Mouse (Mus musculus) forebrain, embryonic 12.5 days (tissue): Measurements from ENCODE around the gene Il10rb. TPM values are rescaled to one million over a fixed set of nuclear protein-coding genes. Genes with fewer than 3 reads are reported as not detected.

Experiments used
- ATAC-seq: fragments of 200-750 bp; cut with Nextera tagmentation; 2 replicates; pipeline ENCODE4 v1.8.0; 2017; ENCODE audit warnings: moderate TSS enrichment; ENCODE audit not compliant: low FRiP score
- H3K27ac ChIP-seq: fragments of 300-500 bp; sonication (generic); 2 replicates; pipeline ENCODE4 v1.5.1; 2016; ENCODE audit warnings: mild to moderate bottlenecking
- H3K27me3 ChIP-seq: fragments of 300-500 bp; sonication (generic); 2 replicates; pipeline ENCODE4 v1.6.1; 2016; ENCODE audit warnings: mild to moderate bottlenecking
- H3K36me3 ChIP-seq: fragments of 300-500 bp; sonication (generic); replicated peaks from 2 replicates; pipeline ENCODE4 v1.6.1; 2016; ENCODE audit warnings: mild to moderate bottlenecking
- H3K4me1 ChIP-seq: fragments of 300-500 bp; sonication (generic); 2 replicates; pipeline ENCODE4 v1.6.1; 2016
- H3K4me2 ChIP-seq: fragments of 300-500 bp; sonication (generic); 2 replicates; pipeline ENCODE4 v1.6.1; 2016; ENCODE audit warnings: mild to moderate bottlenecking, moderate library complexity
- H3K4me3 ChIP-seq: fragments of 300-500 bp; sonication (generic); replicated peaks from 2 replicates; pipeline ENCODE4 v1.5.1; 2016; ENCODE audit warnings: mild to moderate bottlenecking
- H3K9ac ChIP-seq: fragments of 300-500 bp; sonication (generic); 2 replicates; pipeline ENCODE4 v1.6.1; 2016; ENCODE audit warnings: mild to moderate bottlenecking
- H3K9me3 ChIP-seq: fragments of 300-500 bp; sonication (generic); 2 replicates; pipeline ENCODE4 v1.6.1; 2016
- WGBS: fragments of 180-500 bp; shearing (Covaris S2); methylation state at CpG from one replicate; pipeline ENCODE4 v1.1.7; 2016; 5-methylcytosine and 5-hydroxymethylcytosine counted together
- polyA plus RNA-seq: library from polyadenylated mRNA; unstranded; fragments of >200 nt; fragmentation: Nextera tagmentation; extraction: Ambion mirVana; gene quantifications from 2 replicates; pipeline ENCODE4 v1.2.1, GENCODE M21; 2016

Il10rb gene
- polyA plus RNA-seq, 1 experiment from 2014 or later, result 6.3 TPM

DNA sequence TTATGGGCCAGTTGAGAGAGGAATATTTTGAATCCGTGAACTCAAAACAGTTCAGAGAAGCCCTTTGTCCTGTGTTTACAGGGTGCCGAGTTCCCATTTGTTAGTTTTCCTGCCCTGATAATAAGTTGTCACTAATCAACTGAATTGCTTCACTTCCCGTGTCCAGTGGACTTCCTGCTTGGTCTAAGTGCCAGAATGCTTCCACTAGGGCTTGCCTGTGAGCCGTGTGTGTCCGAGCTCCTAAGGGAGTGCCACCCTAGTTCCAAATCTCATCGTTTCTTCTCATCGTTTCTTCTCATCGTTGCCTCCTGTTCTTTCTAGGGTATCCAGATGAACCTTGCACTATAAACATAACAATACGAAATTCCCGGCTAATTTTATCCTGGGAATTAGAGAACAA lies 20.3 kb upstream of the Il10rb start:
- no peaks in the 10 kb centered on the region for H3K27me3 ChIP-seq
- no peak overlapping the region for H3K9ac ChIP-seq
- H3K4me2 ChIP-seq, result no peak overlapping the region
- peaks cover 42% of the 10 kb centered on the region for H3K36me3 ChIP-seq
- no peak for ATAC-seq
- 52% methylated on average over 10 of the region's 10 CpGs for WGBS
- H3K27ac ChIP-seq, result no peak overlapping the region
- peaks cover 6% of the 10 kb centered on the region; the same call in 1 of the 2 replicates for H3K4me1 ChIP-seq
- H3K4me3 ChIP-seq, result no peak overlapping the region
- H3K9me3 ChIP-seq, result no peaks in the 10 kb centered on the region; the same call in 1 of the 2 replicates

DNA sequence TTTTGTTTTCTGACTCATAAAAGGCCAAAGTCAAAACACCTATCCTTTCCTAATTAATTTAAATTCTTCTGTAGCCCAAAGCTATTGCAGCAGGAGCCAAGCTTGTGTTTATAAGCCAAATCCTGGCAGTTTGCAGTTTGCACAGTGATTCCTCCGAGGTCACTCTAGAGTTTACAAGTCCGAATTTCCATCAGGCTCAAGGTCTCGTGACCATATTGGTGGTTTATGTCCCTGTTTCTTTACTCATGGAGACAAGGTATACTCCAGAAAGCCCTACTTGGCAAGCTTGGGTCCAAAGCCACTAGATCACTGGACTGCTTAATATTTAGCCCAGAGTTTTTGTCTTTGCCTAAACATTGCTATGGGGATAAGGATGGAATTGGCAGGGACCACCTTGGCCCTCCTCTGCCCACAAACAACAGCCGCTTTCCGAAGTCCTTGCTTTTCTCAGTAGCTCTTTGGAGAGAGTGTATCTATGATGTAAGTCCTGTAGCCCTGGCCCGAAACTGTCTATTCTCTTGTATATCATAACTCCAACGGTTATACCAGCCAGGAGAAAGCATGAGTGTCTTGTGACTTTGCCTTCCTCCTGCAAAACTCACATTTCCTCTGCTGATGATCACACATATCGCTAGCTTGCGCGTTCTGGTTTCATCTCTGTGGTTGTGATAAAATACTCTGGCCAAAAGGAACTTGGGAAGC lies 19.4 kb upstream of the Il10rb start:
- Histone ChIP-seq H3K9ac (no peak overlapping the region), H3K27ac (no peak overlapping the region), H3K36me3 (peaks cover 42% of the 10 kb centered on the region), H3K4me3 (no peak overlapping the region), H3K4me1 (peaks cover 6% of the 10 kb centered on the region; the same call in 1 of the 2 replicates), H3K27me3 (no peaks in the 10 kb centered on the region), H3K9me3 (no peaks in the 10 kb centered on the region; the same call in 1 of the 2 replicates), H3K4me2 (no peak overlapping the region)
- no peak for ATAC-seq
- WGBS, result 92% methylated on average over 10 of the region's 10 CpGs

DNA sequence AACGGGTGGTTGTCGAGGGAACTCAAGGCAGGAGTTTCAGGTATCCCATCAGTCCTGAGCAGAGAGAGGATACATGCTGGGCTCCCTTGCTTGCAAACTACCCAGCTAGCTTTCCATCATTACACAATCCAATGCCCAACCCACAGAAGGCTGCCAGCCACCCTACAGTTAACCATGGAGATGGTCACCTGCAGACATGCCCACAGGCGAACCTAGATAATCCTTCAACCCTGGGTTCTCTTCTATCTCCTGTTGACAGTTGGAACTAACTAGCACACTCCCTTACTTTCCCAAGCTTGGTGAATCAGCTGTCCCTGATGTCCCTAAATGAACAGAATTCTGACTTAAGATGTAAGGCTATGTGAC lies 18.9 kb upstream of the Il10rb start:
- H3K9ac ChIP-seq, result no peak overlapping the region
- peaks cover 6% of the 10 kb centered on the region; the same call in 1 of the 2 replicates for H3K4me1 ChIP-seq
- H3K9me3 ChIP-seq, result no peaks in the 10 kb centered on the region; the same call in 1 of the 2 replicates
- H3K27ac ChIP-seq, result no peak overlapping the region
- 88% methylated on average over 3 of the region's 3 CpGs for WGBS
- peaks cover 47% of the 10 kb centered on the region for H3K36me3 ChIP-seq
- no peak for ATAC-seq
- no peak overlapping the region for H3K4me3 ChIP-seq
- no peaks in the 10 kb centered on the region for H3K27me3 ChIP-seq
- H3K4me2 ChIP-seq, result no peak overlapping the region

DNA sequence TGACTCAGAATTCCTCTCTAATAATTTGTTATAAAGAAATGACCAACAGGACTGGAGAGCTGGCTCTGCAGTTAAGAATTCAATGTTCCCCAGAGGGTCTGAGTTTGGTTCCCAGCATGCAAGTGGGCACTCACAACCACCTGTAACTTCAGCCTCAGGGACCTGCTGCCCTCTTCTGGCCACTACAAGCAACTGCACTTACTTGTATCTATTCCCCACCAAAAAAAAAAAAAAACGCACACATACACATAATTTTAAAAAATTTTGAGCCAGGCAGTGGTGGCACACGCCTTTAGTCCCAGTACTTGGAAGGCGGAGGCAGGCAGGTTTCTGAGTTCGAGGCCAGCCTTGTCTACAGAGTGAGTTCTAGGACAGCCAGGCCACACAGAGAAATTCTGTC lies 15.9 kb upstream of the Il10rb start:
- no peaks in the 10 kb centered on the region for H3K27me3 ChIP-seq
- 87% methylated on average over 4 of the region's 4 CpGs for WGBS

DNA sequence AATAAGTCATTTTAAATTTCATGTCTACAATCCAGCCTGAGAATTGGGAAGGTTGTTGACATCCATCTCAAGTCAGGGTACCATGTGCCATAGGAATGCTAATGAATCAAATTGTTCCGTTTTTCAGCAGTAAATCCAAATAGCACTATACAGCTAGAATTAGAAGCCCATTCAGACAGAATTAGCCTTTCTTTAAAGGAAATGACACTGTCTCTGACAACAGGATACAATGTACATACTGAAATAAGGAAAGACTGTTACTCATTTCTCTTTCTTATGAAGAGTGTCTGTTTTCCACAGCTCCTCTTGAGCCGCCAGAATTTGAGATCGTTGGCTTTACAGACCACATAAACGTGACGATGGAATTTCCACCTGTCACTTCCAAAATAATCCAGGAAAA lies 14.5 kb upstream of the Il10rb start, which contains the start of gene Gm21970:
Gene Gm21970 (plus strand): TSS at position 301 of the 400 bp plus-strand sequence.
- no peak within 1 kb of the TSS for H3K4me2 ChIP-seq
- ATAC-seq, result no peak
- no peak within 1 kb of the TSS for H3K4me3 ChIP-seq
- 86% methylated on average over 5 of the region's 5 CpGs for WGBS
- H3K4me1 ChIP-seq, result no peaks in the 10 kb centered on the region
- no peak within 1 kb of the TSS for H3K27ac ChIP-seq
- H3K27me3 ChIP-seq, result no peaks in the 10 kb centered on the region
- H3K9ac ChIP-seq, result no peak within 1 kb of the TSS
- H3K9me3 ChIP-seq, result no peaks in the 10 kb centered on the region; the same call in 1 of the 2 replicates
- peaks cover 67% of the 10 kb centered on the region for H3K36me3 ChIP-seq

More for the DNA sequence above, 15.9 kb upstream of the Il10rb start:
- H3K36me3 ChIP-seq, result peaks cover 69% of the 10 kb centered on the region
- H3K4me3 ChIP-seq, result no peak overlapping the region
- peaks cover 6% of the 10 kb centered on the region; the same call in 1 of the 2 replicates for H3K4me1 ChIP-seq
- H3K9me3 ChIP-seq, result no peaks in the 10 kb centered on the region; the same call in 1 of the 2 replicates
- no peak overlapping the region for H3K27ac ChIP-seq
- H3K4me2 ChIP-seq, result no peak overlapping the region
- no peak overlapping the region for H3K9ac ChIP-seq
- ATAC-seq, result no peak

DNA sequence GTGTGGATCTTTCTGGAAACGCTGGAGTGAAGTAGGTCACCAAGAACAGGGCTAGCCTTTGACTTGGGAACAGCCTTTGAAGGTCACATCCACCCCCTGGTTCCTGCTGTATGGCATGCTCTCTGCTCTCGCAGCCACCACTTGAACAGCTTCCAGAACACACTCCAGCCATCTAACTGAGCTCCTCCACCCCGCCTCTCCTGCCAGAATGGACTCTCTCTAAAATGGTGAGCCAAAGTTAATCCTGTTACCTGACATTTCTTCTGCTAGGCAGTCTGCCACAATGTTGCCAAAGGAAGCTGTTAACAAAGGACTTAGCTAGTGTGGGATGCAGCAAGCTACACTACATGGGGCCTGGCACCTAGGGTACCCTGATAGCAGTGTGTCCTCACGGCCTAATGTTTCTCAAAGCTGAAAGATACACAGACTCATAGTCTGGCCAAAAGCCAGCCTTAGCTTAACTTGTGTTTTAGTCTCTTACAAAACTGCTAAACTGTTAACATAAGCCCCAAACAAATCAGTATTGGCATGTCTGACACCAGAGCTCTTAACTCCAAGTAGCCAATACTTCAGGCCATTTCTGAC lies 11.0 kb upstream of the Il10rb start:
- Histone ChIP-seq H3K4me1 (no peaks in the 10 kb centered on the region), H3K27me3 (no peaks in the 10 kb centered on the region), H3K27ac (no peak overlapping the region), H3K36me3 (peaks cover 42% of the 10 kb centered on the region), H3K9ac (no peak overlapping the region), H3K4me3 (no peak overlapping the region), H3K4me2 (no peak overlapping the region), H3K9me3 (no peaks in the 10 kb centered on the region)
- 91% methylated on average over 4 of the region's 4 CpGs for WGBS
- no peak for ATAC-seq

DNA sequence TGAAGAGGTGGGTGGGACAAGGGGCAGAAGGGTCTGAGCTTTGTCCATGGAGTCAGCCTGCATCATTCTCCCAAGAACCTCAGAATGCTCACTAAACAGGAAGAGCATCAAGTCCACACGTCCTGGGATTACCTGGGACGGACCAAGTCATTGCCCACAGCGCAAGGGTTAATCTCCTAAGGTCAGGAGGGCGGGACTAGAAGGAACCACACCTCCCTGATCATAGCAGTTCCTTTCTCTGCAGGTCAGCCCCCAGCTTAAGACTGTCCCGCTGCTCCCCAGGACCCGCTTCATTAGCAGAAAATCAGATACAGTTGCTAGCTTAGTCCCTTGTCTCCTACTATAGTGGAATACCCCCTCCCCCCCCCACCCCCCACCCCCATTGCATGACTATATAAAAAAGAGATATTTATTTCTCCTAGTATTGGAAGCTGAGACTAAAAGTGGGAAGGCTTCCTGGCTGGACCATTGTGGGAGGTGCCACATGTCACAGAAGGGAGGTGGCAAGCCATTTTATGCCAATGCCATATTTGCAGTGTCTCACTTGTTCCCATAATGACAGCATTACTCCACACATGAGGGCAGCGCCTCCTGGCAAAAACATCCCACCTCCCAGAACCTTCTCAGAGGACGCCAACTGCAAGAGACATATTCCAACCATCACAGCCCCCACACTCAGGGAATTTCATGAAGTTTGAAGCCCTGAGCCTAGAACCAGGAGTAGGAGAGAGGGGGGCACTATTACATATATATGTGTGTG lies 10.2 kb upstream of the Il10rb start:
- no peaks in the 10 kb centered on the region for H3K4me1 ChIP-seq
- 47% methylated on average over 8 of the region's 8 CpGs for WGBS
- no peak for ATAC-seq
- H3K9me3 ChIP-seq, result no peaks in the 10 kb centered on the region
- no peak overlapping the region for H3K4me3 ChIP-seq
- no peak overlapping the region for H3K9ac ChIP-seq
- no peak overlapping the region for H3K4me2 ChIP-seq
- H3K27me3 ChIP-seq, result no peaks in the 10 kb centered on the region
- peaks cover 42% of the 10 kb centered on the region for H3K36me3 ChIP-seq
- H3K27ac ChIP-seq, result no peak overlapping the region

DNA sequence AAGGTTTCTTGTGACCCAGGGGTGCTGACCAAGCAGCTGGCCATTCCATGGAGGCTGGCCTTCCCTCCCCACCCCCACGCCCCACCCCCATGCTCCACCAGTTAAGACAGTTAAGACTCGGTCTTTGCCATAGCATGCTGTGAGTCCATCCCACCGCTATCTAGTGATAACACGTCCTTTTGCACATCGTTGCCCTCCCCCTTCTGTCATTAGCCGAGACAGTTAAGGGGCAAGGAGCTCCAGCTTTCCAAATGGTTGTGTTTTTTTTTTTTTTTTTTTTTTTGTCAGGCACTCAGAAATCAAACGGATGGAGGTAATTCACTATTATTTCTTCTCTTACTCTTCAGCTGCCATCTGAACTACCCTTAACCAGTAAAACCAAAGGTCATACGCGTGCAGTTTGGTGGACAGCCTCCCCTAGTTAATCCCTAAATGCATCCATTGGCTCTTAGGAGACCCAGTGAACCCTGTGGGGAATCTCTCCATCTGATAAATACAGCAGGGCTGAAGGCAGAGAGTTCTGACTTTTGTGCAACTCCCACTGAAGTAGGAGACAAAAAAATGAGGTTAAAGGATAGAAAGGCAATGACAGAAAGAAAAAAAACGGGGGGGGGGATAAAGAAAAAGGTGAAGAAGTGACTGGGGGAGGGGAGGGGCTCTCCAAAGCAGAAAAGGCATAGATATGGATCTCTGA lies 9.0 kb upstream of the Il10rb start:
- no peak for ATAC-seq
- Histone ChIP-seq H3K4me3 (no peak overlapping the region), H3K4me2 (no peak overlapping the region), H3K36me3 (peaks cover 38% of the 10 kb centered on the region), H3K9me3 (no peaks in the 10 kb centered on the region), H3K4me1 (no peaks in the 10 kb centered on the region), H3K9ac (no peak overlapping the region), H3K27ac (no peak overlapping the region), H3K27me3 (no peaks in the 10 kb centered on the region)
- 84% methylated on average over 10 of the region's 10 CpGs for WGBS

DNA sequence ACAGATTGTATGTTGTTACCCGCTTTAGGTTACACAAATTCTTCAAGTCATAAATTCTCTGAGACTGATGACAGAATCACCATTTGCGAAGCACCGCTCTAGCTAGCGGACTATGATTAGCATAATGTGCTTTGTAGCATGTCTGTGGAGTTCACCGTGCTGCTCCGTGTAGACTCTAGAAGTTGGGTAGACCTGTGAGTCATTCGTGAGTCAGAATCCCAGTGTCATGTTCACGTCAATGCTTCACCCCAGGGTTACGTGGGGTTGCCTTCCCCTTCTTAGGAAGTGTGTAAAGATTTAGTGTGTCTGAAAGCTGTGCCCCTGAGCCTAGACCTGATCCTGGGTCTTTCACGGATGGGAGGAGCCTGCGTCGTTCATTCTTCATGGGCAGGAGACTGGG lies 7.9 kb upstream of the Il10rb start:
- H3K4me3 ChIP-seq, result no peak overlapping the region
- no peak overlapping the region for H3K9ac ChIP-seq
- 90% methylated on average over 12 of the region's 12 CpGs for WGBS
- no peak overlapping the region for H3K27ac ChIP-seq
- H3K4me1 ChIP-seq, result no peaks in the 10 kb centered on the region
- no peaks in the 10 kb centered on the region for H3K9me3 ChIP-seq
- H3K36me3 ChIP-seq, result peaks cover 28% of the 10 kb centered on the region
- no peak for ATAC-seq
- H3K27me3 ChIP-seq, result no peaks in the 10 kb centered on the region
- H3K4me2 ChIP-seq, result no peak overlapping the region

DNA sequence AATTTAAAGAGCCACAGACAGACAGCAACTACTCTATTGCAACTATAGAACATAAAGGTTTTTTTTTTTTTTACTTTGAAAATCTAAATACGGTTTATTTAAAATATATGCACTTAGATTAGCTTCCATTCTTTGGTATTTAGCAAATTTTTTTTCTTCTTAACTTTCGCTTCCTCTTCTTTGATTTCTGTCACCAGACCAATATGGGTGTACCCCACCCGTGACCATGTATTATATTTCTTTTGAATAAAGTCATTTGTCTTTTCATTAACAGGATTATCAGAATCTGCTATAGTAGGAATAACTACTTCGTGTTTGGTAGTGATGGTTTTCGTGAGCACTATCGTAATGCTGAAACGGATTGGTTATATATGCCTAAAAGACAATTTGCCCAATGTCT lies 7.0 kb upstream of the Il10rb start:
- H3K4me3 ChIP-seq, result no peak overlapping the region
- H3K9me3 ChIP-seq, result no peaks in the 10 kb centered on the region
- no peaks in the 10 kb centered on the region for H3K27me3 ChIP-seq
- no peaks in the 10 kb centered on the region for H3K4me1 ChIP-seq
- 93% methylated on average over 7 of the region's 7 CpGs for WGBS
- H3K36me3 ChIP-seq, result peaks cover 23% of the 10 kb centered on the region
- no peak overlapping the region for H3K27ac ChIP-seq
- no peak overlapping the region for H3K4me2 ChIP-seq
- no peak for ATAC-seq
- no peak overlapping the region for H3K9ac ChIP-seq

DNA sequence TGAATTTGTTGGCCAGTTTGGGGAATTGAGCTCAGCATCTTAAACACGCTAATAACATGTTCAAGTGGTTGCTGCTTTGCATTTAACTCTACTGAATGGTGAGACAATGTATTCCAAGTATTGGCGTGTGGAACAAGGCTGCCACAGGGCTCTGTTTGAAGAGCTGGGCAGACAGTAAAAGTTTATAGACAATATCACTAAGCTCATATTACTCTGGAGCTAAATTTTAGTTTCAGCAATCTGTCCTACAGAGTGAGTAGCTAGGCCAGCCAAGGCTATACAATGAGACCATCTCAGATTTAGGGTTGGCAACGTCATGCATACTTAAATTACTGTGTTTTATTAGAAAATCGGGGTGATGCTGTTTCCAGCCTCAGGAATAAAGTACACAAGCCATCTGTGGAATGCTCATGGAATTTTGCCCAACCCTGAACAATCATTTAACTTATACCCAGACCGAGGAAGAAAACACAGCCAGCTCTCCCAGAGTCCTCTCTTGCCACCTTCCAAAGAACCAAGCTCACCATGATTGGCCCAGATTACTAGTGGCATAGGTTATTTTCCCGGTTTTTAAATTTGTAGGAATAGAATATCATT lies 4.3 kb upstream of the Il10rb start:
- WGBS, result 88% methylated on average over 6 of the region's 6 CpGs
- H3K9me3 ChIP-seq, result no peaks in the 10 kb centered on the region
- no peak for ATAC-seq
- H3K4me1 ChIP-seq, result peaks cover 12% of the 10 kb centered on the region
- peaks cover 15% of the 10 kb centered on the region for H3K36me3 ChIP-seq
- no peak overlapping the region for H3K4me3 ChIP-seq
- no peak overlapping the region for H3K27ac ChIP-seq
- H3K4me2 ChIP-seq, result no peak overlapping the region
- peaks cover 8% of the 10 kb centered on the region for H3K27me3 ChIP-seq
- H3K9ac ChIP-seq, result no peak overlapping the region

DNA sequence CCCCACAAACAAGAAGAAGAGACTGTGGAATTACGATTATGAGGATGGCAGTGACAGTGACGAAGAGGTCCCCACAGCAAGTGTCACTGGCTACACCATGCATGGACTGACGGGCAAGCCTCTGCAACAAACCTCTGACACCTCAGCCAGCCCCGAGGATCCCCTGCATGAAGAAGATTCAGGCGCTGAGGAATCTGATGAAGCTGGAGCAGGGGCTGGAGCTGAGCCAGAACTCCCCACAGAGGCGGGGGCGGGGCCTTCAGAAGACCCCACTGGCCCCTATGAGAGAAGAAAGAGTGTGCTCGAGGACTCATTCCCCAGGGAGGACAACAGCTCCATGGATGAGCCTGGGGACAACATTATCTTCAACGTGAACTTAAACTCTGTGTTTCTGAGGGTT lies 2.2 kb upstream of the Il10rb start:
- no peak for ATAC-seq

More for the DNA sequence above, 2.2 kb upstream of the Il10rb start:
- no peak overlapping the region for H3K4me2 ChIP-seq
- 83% methylated on average over 9 of the region's 9 CpGs for WGBS
- peaks cover 8% of the 10 kb centered on the region for H3K27me3 ChIP-seq
- no peak overlapping the region for H3K4me3 ChIP-seq
- H3K4me1 ChIP-seq, result peaks cover 16% of the 10 kb centered on the region
- no peak overlapping the region for H3K27ac ChIP-seq
- H3K9ac ChIP-seq, result no peak overlapping the region
- no peaks in the 10 kb centered on the region for H3K9me3 ChIP-seq
- H3K36me3 ChIP-seq, result peaks cover 10% of the 10 kb centered on the region
